Mouse (Mus musculus): ENCODE measurements at regions not wholly inside any gene's neighbourhood (a gene's known extent, or its start where the extent isn't known, plus 50 kb on each side); places are given as distances from the start of the nearest gene placed in this dataset.

- H3K27me3 ChIP-seq, result no peaks in the 10 kb centered on the region
- no peak for TF ChIP-seq CTCF (IDR thresholded peaks at IDR 0.05)
- no peak for DNase-seq (ENCODE audit: low read depth, low spot score)
- ChIA-PET CTCF (no interaction called here), POLR2A (no interaction called here)
- ATAC-seq, result no peak
- in situ Hi-C loops (cut with MboI; ENCODE audit: low pct_unique_long_range_greater_than_20kb), result no loop called here
Observed at GRCm38 (mm10) chr17:82836115-82836514, 379.0 kb upstream of the Pkdcc start.

- TF ChIP-seq CTCF (IDR thresholded peaks at IDR 0.05), result no peak
- in situ Hi-C loops (cut with MboI; ENCODE audit: low pct_unique_long_range_greater_than_20kb), result no loop called here
- CTCF ChIA-PET, result interaction anchor here (0.7 kb wide), 1 partner anchor 63 kb away, joined by 3 read pairs; no protein-coding TSS in a partner anchor
Observed at GRCm38 (mm10) chr17:82846776-82847494, 368.2 kb upstream of the Pkdcc start.

GRCm38 (mm10) chr17:82857199-82858147, 357.6 kb upstream of the Pkdcc start:
- ATAC-seq (peak; percentile 96), DNase-seq (ENCODE audit: low read depth, low spot score) (peak; percentile 10)
- peak; percentile 92 for TF ChIP-seq CTCF (IDR thresholded peaks at IDR 0.05)
- ChIA-PET CTCF (interaction anchor here (0.8 to 1.3 kb wide), 2 partner anchors 12 to 17 kb away, joined by 3 to 4 read pairs; no protein-coding TSS in a partner anchor), POLR2A (no interaction called here)
- in situ Hi-C loops (cut with MboI; ENCODE audit: low pct_unique_long_range_greater_than_20kb), result loop anchor here (5.0 kb wide), 1 partner anchor 1665 kb away; no protein-coding TSS in a partner anchor
- H3K27me3 ChIP-seq, result no peaks in the 10 kb centered on the region

More at GRCm38 (mm10) chr17:82846776-82847494, 368.2 kb upstream of the Pkdcc start:
- POLR2A ChIA-PET, result no interaction called here
- ATAC-seq, result no peak
- DNase-seq (ENCODE audit: low read depth, low spot score), result no peak
- H3K27me3 ChIP-seq, result peaks cover 4% of the 10 kb centered on the region

- no peak for ATAC-seq
- TF ChIP-seq CTCF (IDR thresholded peaks at IDR 0.05), result no peak
- in situ Hi-C loops (cut with MboI; ENCODE audit: low pct_unique_long_range_greater_than_20kb), result no loop called here
Observed at GRCm38 (mm10) chr17:82860391-82860790, 354.7 kb upstream of the Pkdcc start.

GRCm38 (mm10) chr17:82860966-82861365, 354.1 kb upstream of the Pkdcc start:
- TF ChIP-seq CTCF (IDR thresholded peaks at IDR 0.05), result no peak
- no peaks in the 10 kb centered on the region for H3K27me3 ChIP-seq
- ATAC-seq, result no peak
- in situ Hi-C loops (cut with MboI; ENCODE audit: low pct_unique_long_range_greater_than_20kb), result no loop called here
- ChIA-PET POLR2A (no interaction called here), CTCF (no interaction called here)
- DNase-seq (ENCODE audit: low read depth, low spot score), result no peak

More at GRCm38 (mm10) chr17:82860391-82860790, 354.7 kb upstream of the Pkdcc start:
- no peaks in the 10 kb centered on the region for H3K27me3 ChIP-seq
- ChIA-PET CTCF (no interaction called here), POLR2A (no interaction called here)
- DNase-seq (ENCODE audit: low read depth, low spot score), result no peak

- CTCF ChIA-PET, result no interaction called here
- POLR2A ChIA-PET, result no interaction called here
- TF ChIP-seq CTCF (IDR thresholded peaks at IDR 0.05), result no peak
- no peak for ATAC-seq
- H3K27me3 ChIP-seq, result no peaks in the 10 kb centered on the region
- in situ Hi-C loops (cut with MboI; ENCODE audit: low pct_unique_long_range_greater_than_20kb), result no loop called here
- DNase-seq (ENCODE audit: low read depth, low spot score), result no peak
Observed at GRCm38 (mm10) chr17:82877131-82877530, 338.0 kb upstream of the Pkdcc start.

- no peaks in the 10 kb centered on the region for H3K27me3 ChIP-seq
- ATAC-seq (no peak), DNase-seq (ENCODE audit: low read depth, low spot score) (no peak)
- in situ Hi-C loops (cut with MboI; ENCODE audit: low pct_unique_long_range_greater_than_20kb), result no loop called here
- TF ChIP-seq CTCF (IDR thresholded peaks at IDR 0.05), result no peak
- ChIA-PET CTCF (no interaction called here), POLR2A (no interaction called here)
Observed at GRCm38 (mm10) chr17:82900602-82901001, 314.5 kb upstream of the Pkdcc start.

- CTCF ChIA-PET, result no interaction called here
- in situ Hi-C loops (cut with MboI; ENCODE audit: low pct_unique_long_range_greater_than_20kb), result no loop called here
- TF ChIP-seq CTCF (IDR thresholded peaks at IDR 0.05), result no peak
- POLR2A ChIA-PET, result no interaction called here
- DNase-seq (ENCODE audit: low read depth, low spot score) (no peak), ATAC-seq (no peak)
- no peaks in the 10 kb centered on the region for H3K27me3 ChIP-seq
Observed at GRCm38 (mm10) chr17:82901098-82901891, 313.8 kb upstream of the Pkdcc start.

GRCm38 (mm10) chr17:82904961-82905360, 310.1 kb upstream of the Pkdcc start:
- no peak for TF ChIP-seq CTCF (IDR thresholded peaks at IDR 0.05)
- no peaks in the 10 kb centered on the region for H3K27me3 ChIP-seq
- peak; percentile 28 for DNase-seq (ENCODE audit: low read depth, low spot score)
- ChIA-PET POLR2A (no interaction called here), CTCF (no interaction called here)
- peak; percentile 84 for ATAC-seq
- in situ Hi-C loops (cut with MboI; ENCODE audit: low pct_unique_long_range_greater_than_20kb), result no loop called here

- TF ChIP-seq CTCF (IDR thresholded peaks at IDR 0.05), result no peak
Observed at GRCm38 (mm10) chr17:82905483-82905882, 309.6 kb upstream of the Pkdcc start.

More at GRCm38 (mm10) chr17:82905483-82905882, 309.6 kb upstream of the Pkdcc start:
- ChIA-PET POLR2A (no interaction called here), CTCF (interaction anchor here (1.3 kb wide), 1 partner anchor 10 kb away, joined by 4 read pairs; no protein-coding TSS in a partner anchor)
- DNase-seq (ENCODE audit: low read depth, low spot score), result peak; percentile 56
- no peaks in the 10 kb centered on the region for H3K27me3 ChIP-seq
- in situ Hi-C loops (cut with MboI; ENCODE audit: low pct_unique_long_range_greater_than_20kb), result no loop called here
- ATAC-seq, result peak; percentile 76

Data from Patski (cell line).